Mouse (Mus musculus) midbrain, postnatal 0 days (tissue): ENCODE measurements around the gene Gramd1b. TPM values are rescaled to one million over a fixed set of nuclear protein-coding genes. Genes with fewer than 3 reads are reported as not detected.

Source experiments
- ATAC-seq: fragments of 200-750 bp; cut with Nextera tagmentation; 2 replicates; pipeline ENCODE4 v1.8.0; 2017; ENCODE audit warnings: moderate number of reproducible peaks, mild to moderate bottlenecking, moderate TSS enrichment, moderate library complexity; ENCODE audit not compliant: low FRiP score
- DNase-seq: peaks from one replicate; pipeline ENCODE4 v3.0.0-alpha.2; 2015; ENCODE audit warnings: low spot score
- H3K27ac ChIP-seq: fragments of 300-500 bp; sonication (generic); 2 replicates; pipeline ENCODE4 v1.5.1; 2014; ENCODE audit warnings: low read depth, mild to moderate bottlenecking, low read length, mixed read lengths
- H3K27me3 ChIP-seq: fragments of 300-500 bp; sonication (generic); 2 replicates; pipeline ENCODE4 v1.6.1; 2014; ENCODE audit warnings: low read length, control low read depth, mixed read lengths; ENCODE audit not compliant: insufficient read depth
- H3K36me3 ChIP-seq: fragments of 300-500 bp; sonication (generic); 2 replicates; pipeline ENCODE4 v1.6.1; 2014; ENCODE audit warnings: low read length, control low read depth, mixed read lengths; ENCODE audit not compliant: insufficient read depth
- H3K4me1 ChIP-seq: fragments of 300-500 bp; sonication (generic); 2 replicates; pipeline ENCODE4 v1.6.1; 2014; ENCODE audit warnings: mild to moderate bottlenecking, control low read depth, antibody characterized with exemption, low read length, mixed read lengths; ENCODE audit not compliant: insufficient read depth
- H3K4me2 ChIP-seq: fragments of 300-500 bp; sonication (generic); 2 replicates; pipeline ENCODE4 v1.6.1; 2014; ENCODE audit warnings: low read depth, mild to moderate bottlenecking, low read length, mixed read lengths; ENCODE audit not compliant: poor library complexity, severe bottlenecking
- H3K4me3 ChIP-seq: fragments of 300-500 bp; sonication (generic); 2 replicates; pipeline ENCODE4 v1.5.1; 2014; ENCODE audit warnings: low read depth, mild to moderate bottlenecking, low read length, moderate library complexity
- H3K9ac ChIP-seq: fragments of 300-500 bp; sonication (generic); replicated peaks from 2 replicates; pipeline ENCODE4 v1.6.1; 2014; ENCODE audit warnings: mild to moderate bottlenecking, low read length, moderate library complexity, mixed read lengths; ENCODE audit not compliant: poor library complexity, severe bottlenecking
- H3K9me3 ChIP-seq: fragments of 300-500 bp; sonication (generic); 2 replicates; pipeline ENCODE4 v1.6.1; 2016; ENCODE audit warnings: low read length, control low read depth
- CTCF ChIP-seq: IDR thresholded peaks from 2 replicates; pipeline ENCODE4 v1.5.1; 2016; ENCODE audit warnings: antibody characterized with exemption, mild to moderate bottlenecking
- WGBS: fragments of 180-500 bp; shearing (Covaris S2); extraction: QIAGEN DNeasy Blood & Tissue Kit; methylation state at CpG from one replicate; pipeline ENCODE4 v1.1.7; 2014; 5-methylcytosine and 5-hydroxymethylcytosine counted together
- polyA plus RNA-seq: library from polyadenylated mRNA; unstranded; fragments of >200 nt; fragmentation: Nextera tagmentation; extraction: Ambion mirVana; gene quantifications from 2 replicates; pipeline ENCODE4 v1.2.1, GENCODE M21; 2015
- total RNA-seq: library from RNA; depleted of rRNA; stranded (reverse); fragments of >200 nt; gene quantifications from 2 replicates; pipeline ENCODE4 v1.2.3, GENCODE M21; 2014; rRNA removed

Gramd1b gene
- total and polyA plus RNA-seq, 2 experiments from 2014 or later = 19.1 to 48.3 TPM

- no peaks in the 10 kb centered on the region for H3K9me3 ChIP-seq
- H3K27me3 ChIP-seq = no peaks in the 10 kb centered on the region
- no peak overlapping the region for H3K4me3 ChIP-seq
- 67% methylated on average over 6 of the region's 6 CpGs for WGBS
- no peak for TF ChIP-seq CTCF
- no peak overlapping the region for H3K4me2 ChIP-seq
- no peaks in the 10 kb centered on the region for H3K36me3 ChIP-seq
- H3K9ac ChIP-seq = no peak overlapping the region
- no peak overlapping the region for H3K27ac ChIP-seq
- DNase-seq (no peak), ATAC-seq (no peak)
- H3K4me1 ChIP-seq = peaks cover 3% of the 10 kb centered on the region; the same call in 1 of the 2 replicates
These were observed 267.3 kb downstream of the Gramd1b start for GRCm38 (mm10) chr9:40263874-40264273.

GRCm38 (mm10) chr9:40252459-40252858, 278.7 kb downstream of the Gramd1b start:
- no peak for DNase-seq
- Histone ChIP-seq H3K4me2 (no peak overlapping the region), H3K27ac (no peak overlapping the region), H3K4me1 (no peaks in the 10 kb centered on the region), H3K36me3 (no peaks in the 10 kb centered on the region), H3K4me3 (no peak overlapping the region), H3K9ac (no peak overlapping the region), H3K9me3 (no peaks in the 10 kb centered on the region), H3K27me3 (no peaks in the 10 kb centered on the region)
- no peak for TF ChIP-seq CTCF
- 59% methylated on average over 3 of the region's 3 CpGs for WGBS
- no peak for ATAC-seq

- WGBS = 72% methylated on average over 1 of the region's 1 CpGs
- no peak for TF ChIP-seq CTCF
- no peak for DNase-seq
- Histone ChIP-seq H3K4me2 (no peak overlapping the region), H3K4me3 (no peak overlapping the region), H3K9me3 (no peaks in the 10 kb centered on the region), H3K27me3 (no peaks in the 10 kb centered on the region), H3K36me3 (no peaks in the 10 kb centered on the region), H3K9ac (no peak overlapping the region), H3K27ac (no peak overlapping the region), H3K4me1 (peaks cover 7% of the 10 kb centered on the region; the same call in 1 of the 2 replicates)
- ATAC-seq = no peak
These were observed 282.1 kb downstream of the Gramd1b start for GRCm38 (mm10) chr9:40249106-40249505.

- Histone ChIP-seq H3K27ac (no peak overlapping the region), H3K4me3 (no peak overlapping the region), H3K4me2 (no peak overlapping the region), H3K9me3 (no peaks in the 10 kb centered on the region), H3K27me3 (no peaks in the 10 kb centered on the region), H3K36me3 (no peaks in the 10 kb centered on the region), H3K4me1 (peaks cover 7% of the 10 kb centered on the region; the same call in 1 of the 2 replicates), H3K9ac (no peak overlapping the region)
- WGBS = 30% methylated on average over 6 of the region's 6 CpGs
- TF ChIP-seq CTCF = peak; percentile 18; the same call in 1 of the 2 replicates
- ATAC-seq = no peak
- no peak for DNase-seq
These were observed 284.5 kb downstream of the Gramd1b start for GRCm38 (mm10) chr9:40246702-40247101.

- 41% methylated on average over 7 of the region's 7 CpGs for WGBS
- DNase-seq = peak; percentile 42
- no peak for ATAC-seq
- no peaks in the 10 kb centered on the region for H3K36me3 ChIP-seq
- no peak overlapping the region for H3K4me2 ChIP-seq
- no peak overlapping the region for H3K4me3 ChIP-seq
- TF ChIP-seq CTCF = no peak
- H3K4me1 ChIP-seq = peaks cover 12% of the 10 kb centered on the region; the same call in 1 of the 2 replicates
- H3K9ac ChIP-seq = no peak overlapping the region
- H3K27ac ChIP-seq = no peak overlapping the region
- no peaks in the 10 kb centered on the region for H3K27me3 ChIP-seq
- no peaks in the 10 kb centered on the region for H3K9me3 ChIP-seq
These were observed 285.1 kb downstream of the Gramd1b start for GRCm38 (mm10) chr9:40245974-40246665.

GRCm38 (mm10) chr9:40245466-40245865, 285.7 kb downstream of the Gramd1b start:
- H3K27ac ChIP-seq = no peak overlapping the region
- DNase-seq (no peak), ATAC-seq (no peak)
- WGBS = 72% methylated on average over 9 of the region's 9 CpGs
- no peak for TF ChIP-seq CTCF
- no peak overlapping the region for H3K4me3 ChIP-seq
- H3K9ac ChIP-seq = no peak overlapping the region
- no peaks in the 10 kb centered on the region for H3K9me3 ChIP-seq
- peaks cover 12% of the 10 kb centered on the region; the same call in 1 of the 2 replicates for H3K4me1 ChIP-seq
- H3K27me3 ChIP-seq = no peaks in the 10 kb centered on the region
- no peaks in the 10 kb centered on the region for H3K36me3 ChIP-seq
- no peak overlapping the region for H3K4me2 ChIP-seq

Other genes starting within 250 kb of the Gramd1b start
- not detected in 2 replicates for gene Gm21915, start 139.2 kb upstream of the Gramd1b start, total RNA-seq
- not detected in 2 replicates for gene Gm21915, start 139.2 kb upstream of the Gramd1b start, polyA plus RNA-seq
- 57.0 and 74.1 TPM in 2 replicates for gene Clmp, start 154.6 kb upstream of the Gramd1b start, total RNA-seq
- 47.5 and 48.8 TPM in 2 replicates for gene Clmp, start 154.6 kb upstream of the Gramd1b start, polyA plus RNA-seq